Mouse (Mus musculus): ENCODE data around the gene Jmjd8.
"Not testable (repeated sequence)": the region's sequence is repeated elsewhere in the genome, so short reads cannot be mapped to it uniquely, and the experiment has no call there.

The Jmjd8 gene

GRCm38 (mm10) chr17:25863681-25864080, 35.0 kb downstream of the Jmjd8 start:
- no peak for DNase-seq

GRCm38 (mm10) chr17:25864311-25864710, 35.6 kb downstream of the Jmjd8 start:
- DNase-seq = no peak

GRCm38 (mm10) chr17:25865288-25865687, 36.6 kb downstream of the Jmjd8 start:
- DNase-seq = no peak

GRCm38 (mm10) chr17:25866172-25866571, 37.5 kb downstream of the Jmjd8 start:
- DNase-seq = no peak

GRCm38 (mm10) chr17:25867509-25867835, 38.8 kb downstream of the Jmjd8 start:
- no peak for DNase-seq

- DNase-seq = peak in 1 of 2 experiments; percentile 40
These were observed 39.4 kb downstream of the Jmjd8 start for GRCm38 (mm10) chr17:25867836-25868600.

- DNase-seq = peak; percentile 63 to 66
These were observed 40.0 kb downstream of the Jmjd8 start, which contains the start of gene Mcrip2 for GRCm38 (mm10) chr17:25868601-25869191. Gene Mcrip2, minus strand, starts transcription at chr17:25868764.

GRCm38 (mm10) chr17:25869498-25869897, 40.8 kb downstream of the Jmjd8 start:
- DNase-seq = no peak

GRCm38 (mm10) chr17:25869954-25870353, 41.3 kb downstream of the Jmjd8 start:
- no peak for DNase-seq

- not testable (repeated sequence) for DNase-seq
These were observed 42.9 kb downstream of the Jmjd8 start for GRCm38 (mm10) chr17:25871566-25871965.

- no peak for DNase-seq
These were observed 44.0 kb downstream of the Jmjd8 start for GRCm38 (mm10) chr17:25872676-25873075.

- no peak for DNase-seq
These were observed 44.9 kb downstream of the Jmjd8 start for GRCm38 (mm10) chr17:25873405-25874147.

GRCm38 (mm10) chr17:25874148-25874720, 45.6 kb downstream of the Jmjd8 start:
- no peak for DNase-seq

GRCm38 (mm10) chr17:25874721-25875170, 46.1 kb downstream of the Jmjd8 start, which contains the start of gene Mettl26:
Gene Mettl26, plus strand, starts transcription at chr17:25875074.
- DNase-seq = peak; percentile 79 to 87

- peak; percentile 70 to 77 for DNase-seq
These were observed 46.8 kb downstream of the Jmjd8 start for GRCm38 (mm10) chr17:25875171-25876136.

- no peak for DNase-seq
These were observed 47.8 kb downstream of the Jmjd8 start for GRCm38 (mm10) chr17:25876347-25876915.

GRCm38 (mm10) chr17:25877025-25877424, 48.4 kb downstream of the Jmjd8 start:
- no peak for DNase-seq

GRCm38 (mm10) chr17:25877741-25878610, 49.3 kb downstream of the Jmjd8 start:
- no peak for DNase-seq

- DNase-seq = no peak
These were observed 50.0 kb downstream of the Jmjd8 start for GRCm38 (mm10) chr17:25878611-25879180.

GRCm38 (mm10) chr17:25879261-25879660, 50.6 kb downstream of the Jmjd8 start:
- no peak for DNase-seq
